Mouse (Mus musculus): ENCODE data around the gene Pigw. TPM values are rescaled to one million over a fixed set of nuclear protein-coding genes. Genes with fewer than 3 reads are reported as not detected.

The Pigw gene
- 3.7 and 3.9 TPM in 2 replicates for polyA plus RNA-seq (2014; fragmentation: Nextera tagmentation; extraction: Ambion mirVana)

DNA sequence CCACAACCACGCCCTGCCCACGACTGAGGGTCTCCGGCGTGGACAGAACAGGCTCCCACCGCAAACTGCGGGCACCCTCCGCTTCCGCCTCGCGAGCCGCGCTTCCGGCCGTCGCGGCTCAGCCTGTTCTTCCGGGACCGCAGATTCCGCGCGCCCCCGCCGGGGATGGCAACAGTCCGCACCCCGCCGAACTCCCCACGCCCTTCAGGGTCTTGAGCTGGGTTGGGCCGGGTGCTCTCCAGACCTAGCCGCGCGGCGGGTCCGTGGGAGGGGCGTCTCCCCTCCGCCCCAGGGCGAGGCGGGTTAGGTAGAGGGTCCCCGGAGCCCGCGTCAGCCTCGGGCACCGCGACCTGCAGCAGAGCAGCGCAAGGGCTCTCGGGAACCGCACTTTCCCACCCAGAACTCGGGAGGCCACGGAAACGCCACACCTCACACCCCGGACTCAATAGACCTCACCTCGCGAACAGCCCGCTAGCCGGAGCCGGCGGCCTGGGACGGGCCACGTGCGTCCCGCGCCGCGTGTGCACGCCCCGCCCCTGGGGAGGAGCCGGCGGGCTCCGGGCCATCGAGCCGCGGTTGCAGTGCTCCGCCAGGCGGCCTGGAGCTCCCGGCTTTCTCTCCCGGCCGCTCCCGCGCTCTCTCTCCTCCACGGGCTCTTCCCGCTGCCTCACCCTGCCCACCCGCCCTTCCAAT, at the start of gene Pigw, which contains the start of gene Myo19:
TSS of gene Pigw (minus strand) at position 514 of the 693 bp plus-strand sequence.
TSS of gene Myo19 (plus strand) at position 377 of the 693 bp plus-strand sequence.
- ATAC-seq (replicated peaks; ENCODE audit: low FRiP score) (peak; percentile 96), DNase-seq (ENCODE audit: low spot score) (peak; percentile 90)
- Histone ChIP-seq H3K4me3 (ENCODE audit: low read depth, low read length) (peak within 1 kb of the TSS; percentile 78), H3K9me3 (ENCODE audit: control insufficient read depth, low read length) (no peaks in the 10 kb centered on the region), H3K4me1 (replicated peaks; ENCODE audit: control insufficient read depth, insufficient read depth, low read length) (peaks cover 10% of the 10 kb centered on the region), H3K36me3 (ENCODE audit: control insufficient read depth, insufficient read depth, low read length) (no peaks in the 10 kb centered on the region; the same call in 1 of the 2 replicates), H3K27me3 (ENCODE audit: control insufficient read depth, insufficient read depth, low read length) (no peaks in the 10 kb centered on the region), H3K4me2 (ENCODE audit: low read depth, low read length, severe bottlenecking) (peak within 1 kb of the TSS; percentile 92), H3K27ac (ENCODE audit: low read depth, low read length) (peak within 1 kb of the TSS; percentile 71), H3K9ac (ENCODE audit: low read length) (peak within 1 kb of the TSS; percentile 67)
- WGBS = under 1% methylated on average over 80 of the region's 81 CpGs

DNA sequence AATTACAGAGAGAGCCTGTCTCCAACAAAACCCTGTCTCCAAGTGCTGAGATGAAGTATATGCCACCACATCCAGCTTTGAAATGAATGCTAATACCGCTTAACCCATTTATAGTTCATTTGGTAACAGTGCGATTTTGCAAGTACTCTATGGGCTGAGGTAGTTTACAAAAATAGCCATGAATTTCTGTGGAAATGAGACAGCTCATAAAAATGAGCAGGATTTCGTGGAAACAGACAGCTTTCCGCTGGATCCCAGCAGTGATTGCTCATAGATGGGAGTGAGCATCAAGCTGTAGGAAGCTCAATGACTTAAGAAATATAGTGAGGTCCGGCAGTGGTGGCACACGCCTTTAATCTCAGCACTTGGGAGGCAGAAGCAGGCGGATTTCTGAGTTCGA, 40.9 kb upstream of the Pigw start:
- Histone ChIP-seq H3K9me3 (ENCODE audit: control insufficient read depth, low read length) (no peaks in the 10 kb centered on the region), H3K9ac (ENCODE audit: low read length) (no peak overlapping the region), H3K36me3 (ENCODE audit: control insufficient read depth, insufficient read depth, low read length) (no peaks in the 10 kb centered on the region), H3K4me3 (ENCODE audit: low read depth, low read length) (no peak overlapping the region), H3K27me3 (ENCODE audit: control insufficient read depth, insufficient read depth, low read length) (no peaks in the 10 kb centered on the region), H3K4me1 (replicated peaks; ENCODE audit: control insufficient read depth, insufficient read depth, low read length) (peaks cover 2% of the 10 kb centered on the region; the same call in 1 of the 2 replicates), H3K4me2 (ENCODE audit: low read depth, low read length, severe bottlenecking) (no peak overlapping the region), H3K27ac (ENCODE audit: low read depth, low read length) (no peak overlapping the region)
- DNase-seq (ENCODE audit: low spot score) = no peak
- WGBS = 92% methylated on average over 8 of the region's 8 CpGs
- ATAC-seq (replicated peaks; ENCODE audit: low FRiP score) = no peak

DNA sequence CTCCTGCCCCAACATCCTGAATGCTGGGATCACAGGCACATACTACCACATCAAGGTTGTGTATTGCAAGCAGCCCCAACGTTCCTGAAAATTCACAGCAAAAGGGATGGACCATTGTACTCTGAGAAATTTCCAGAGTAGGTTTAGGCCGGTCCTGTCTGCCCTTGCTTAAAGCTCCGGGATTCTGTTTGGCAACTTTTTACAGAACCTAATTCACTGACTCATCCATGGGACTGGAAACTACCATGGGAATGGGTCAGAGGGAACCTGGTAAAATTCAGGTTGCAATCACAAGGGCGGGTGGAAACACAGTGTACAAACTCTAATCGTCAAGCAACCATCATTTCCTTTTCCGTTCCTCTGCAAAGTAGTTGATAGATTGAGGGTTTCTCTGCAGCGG, 39.9 kb upstream of the Pigw start:
- H3K36me3 ChIP-seq (ENCODE audit: control insufficient read depth, insufficient read depth, low read length) = no peaks in the 10 kb centered on the region
- WGBS = 80% methylated on average over 7 of the region's 7 CpGs
- H3K4me3 ChIP-seq (ENCODE audit: low read depth, low read length) = no peak overlapping the region
- H3K4me2 ChIP-seq (ENCODE audit: low read depth, low read length, severe bottlenecking) = no peak overlapping the region
- no peaks in the 10 kb centered on the region for H3K27me3 ChIP-seq (ENCODE audit: control insufficient read depth, insufficient read depth, low read length)
- DNase-seq (ENCODE audit: low spot score) (no peak), ATAC-seq (replicated peaks; ENCODE audit: low FRiP score) (no peak)
- H3K27ac ChIP-seq (ENCODE audit: low read depth, low read length) = no peak overlapping the region
- H3K9ac ChIP-seq (ENCODE audit: low read length) = no peak overlapping the region
- H3K9me3 ChIP-seq (ENCODE audit: control insufficient read depth, low read length) = no peaks in the 10 kb centered on the region
- peaks cover 2% of the 10 kb centered on the region; the same call in 1 of the 2 replicates for H3K4me1 ChIP-seq (replicated peaks; ENCODE audit: control insufficient read depth, insufficient read depth, low read length)

DNA sequence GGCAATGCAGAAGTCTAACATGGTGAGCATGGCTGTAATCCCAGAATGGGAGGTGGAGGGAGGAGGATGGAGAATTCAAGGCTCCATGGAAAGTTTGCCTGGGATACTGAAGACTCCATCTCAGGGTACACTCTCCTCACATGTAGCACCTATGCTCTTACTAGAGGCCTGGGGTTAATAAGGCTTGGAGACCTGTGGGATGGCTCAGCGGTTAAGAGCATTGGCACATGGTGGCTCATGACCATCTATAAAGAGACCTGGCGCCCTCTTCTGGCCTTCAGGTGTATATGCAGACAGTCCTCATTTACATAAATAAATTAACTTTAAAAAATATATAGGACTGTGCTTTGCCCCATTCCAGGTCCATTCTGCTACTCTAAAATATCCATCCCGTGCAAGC, 39.2 kb upstream of the Pigw start:
- H3K27me3 ChIP-seq (ENCODE audit: control insufficient read depth, insufficient read depth, low read length) = no peaks in the 10 kb centered on the region
- 40% methylated on average over 3 of the region's 3 CpGs for WGBS
- H3K4me3 ChIP-seq (ENCODE audit: low read depth, low read length) = no peak overlapping the region
- DNase-seq (ENCODE audit: low spot score) (no peak), ATAC-seq (replicated peaks; ENCODE audit: low FRiP score) (no peak)
- no peak overlapping the region for H3K9ac ChIP-seq (ENCODE audit: low read length)
- H3K4me2 ChIP-seq (ENCODE audit: low read depth, low read length, severe bottlenecking) = no peak overlapping the region
- H3K9me3 ChIP-seq (ENCODE audit: control insufficient read depth, low read length) = no peaks in the 10 kb centered on the region
- no peak overlapping the region for H3K27ac ChIP-seq (ENCODE audit: low read depth, low read length)
- H3K4me1 ChIP-seq (replicated peaks; ENCODE audit: control insufficient read depth, insufficient read depth, low read length) = peaks cover 2% of the 10 kb centered on the region; the same call in 1 of the 2 replicates
- H3K36me3 ChIP-seq (ENCODE audit: control insufficient read depth, insufficient read depth, low read length) = no peaks in the 10 kb centered on the region

DNA sequence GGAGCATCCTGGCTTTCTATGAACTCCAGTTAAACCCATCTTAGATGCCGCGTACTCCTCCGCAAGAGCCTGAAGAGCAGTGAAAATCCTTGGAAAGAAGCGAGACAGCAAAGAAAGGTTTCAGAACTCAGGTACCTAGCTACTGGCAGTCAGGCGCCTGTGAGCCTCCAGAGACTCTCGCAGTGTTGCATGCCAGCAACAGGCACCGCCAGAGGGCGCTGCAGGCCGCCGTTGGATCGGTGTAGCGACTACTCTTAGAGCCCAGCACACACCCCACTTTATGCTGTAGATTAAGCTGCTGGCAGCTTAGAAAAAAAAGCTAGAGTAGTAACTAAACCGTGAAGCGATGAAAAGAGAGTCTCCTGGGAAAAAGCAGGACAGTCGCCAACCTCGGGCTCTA, 38.3 kb upstream of the Pigw start:
- peak; percentile 81 for ATAC-seq (replicated peaks; ENCODE audit: low FRiP score)

DNA sequence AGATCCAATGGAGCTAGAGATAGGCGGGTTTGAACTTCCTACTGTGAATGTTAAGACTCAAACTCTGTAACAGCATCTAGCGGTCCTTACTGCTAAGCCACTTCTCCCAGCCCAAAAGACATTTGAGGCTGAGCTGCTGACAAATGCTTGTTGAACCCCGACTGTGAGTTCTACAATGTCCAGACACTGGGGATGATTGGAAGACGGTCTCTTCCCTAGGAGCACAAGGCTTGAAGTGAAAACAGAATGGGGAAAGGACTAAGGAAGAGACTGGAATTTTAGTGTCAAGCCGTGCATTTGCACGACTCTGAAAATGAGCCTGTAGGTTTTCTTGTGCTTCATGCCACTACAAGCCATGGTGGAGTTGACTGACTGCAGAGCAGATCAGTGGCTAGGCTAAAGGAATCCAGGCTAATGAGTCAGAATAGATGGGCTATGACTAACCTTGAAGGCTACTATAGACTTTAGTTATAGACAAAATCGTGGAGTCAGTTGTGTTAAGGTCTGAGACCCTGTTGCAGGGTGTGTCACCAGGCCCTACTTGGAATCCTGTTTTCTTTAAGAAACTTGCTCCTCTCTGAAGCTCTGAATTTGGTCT, 36.7 kb upstream of the Pigw start:
- Histone ChIP-seq H3K9ac (ENCODE audit: low read length) (peak overlapping the region; percentile 81; the same call in 1 of the 2 replicates), H3K9me3 (ENCODE audit: control insufficient read depth, low read length) (no peaks in the 10 kb centered on the region), H3K4me1 (replicated peaks; ENCODE audit: control insufficient read depth, insufficient read depth, low read length) (peaks cover 2% of the 10 kb centered on the region; the same call in 1 of the 2 replicates), H3K27ac (ENCODE audit: low read depth, low read length) (no peak overlapping the region), H3K4me3 (ENCODE audit: low read depth, low read length) (peak overlapping the region; percentile 92), H3K36me3 (ENCODE audit: control insufficient read depth, insufficient read depth, low read length) (no peaks in the 10 kb centered on the region; the same call in 1 of the 2 replicates), H3K4me2 (ENCODE audit: low read depth, low read length, severe bottlenecking) (peak overlapping the region; percentile 69; the same call in 1 of the 2 replicates), H3K27me3 (ENCODE audit: control insufficient read depth, insufficient read depth, low read length) (no peaks in the 10 kb centered on the region)
- 61% methylated on average over 7 of the region's 7 CpGs for WGBS
- DNase-seq (ENCODE audit: low spot score) (no peak), ATAC-seq (replicated peaks; ENCODE audit: low FRiP score) (no peak)

More for the DNA sequence above, 38.3 kb upstream of the Pigw start:
- DNase-seq (ENCODE audit: low spot score) = peak; percentile 95
- H3K27me3 ChIP-seq (ENCODE audit: control insufficient read depth, insufficient read depth, low read length) = no peaks in the 10 kb centered on the region
- no peaks in the 10 kb centered on the region; the same call in 1 of the 2 replicates for H3K36me3 ChIP-seq (ENCODE audit: control insufficient read depth, insufficient read depth, low read length)
- H3K4me1 ChIP-seq (replicated peaks; ENCODE audit: control insufficient read depth, insufficient read depth, low read length) = peaks cover 2% of the 10 kb centered on the region; the same call in 1 of the 2 replicates
- WGBS = 7% methylated on average over 16 of the region's 16 CpGs
- 0 out of 2 replicates have a peak overlapping the region, but pooled peaks have one; percentile 6 for H3K4me3 ChIP-seq (ENCODE audit: low read depth, low read length)
- H3K9me3 ChIP-seq (ENCODE audit: control insufficient read depth, low read length) = no peaks in the 10 kb centered on the region
- no peak overlapping the region for H3K27ac ChIP-seq (ENCODE audit: low read depth, low read length)
- no peak overlapping the region for H3K9ac ChIP-seq (ENCODE audit: low read length)
- H3K4me2 ChIP-seq (ENCODE audit: low read depth, low read length, severe bottlenecking) = peak overlapping the region; percentile 33; the same call in 1 of the 2 replicates

DNA sequence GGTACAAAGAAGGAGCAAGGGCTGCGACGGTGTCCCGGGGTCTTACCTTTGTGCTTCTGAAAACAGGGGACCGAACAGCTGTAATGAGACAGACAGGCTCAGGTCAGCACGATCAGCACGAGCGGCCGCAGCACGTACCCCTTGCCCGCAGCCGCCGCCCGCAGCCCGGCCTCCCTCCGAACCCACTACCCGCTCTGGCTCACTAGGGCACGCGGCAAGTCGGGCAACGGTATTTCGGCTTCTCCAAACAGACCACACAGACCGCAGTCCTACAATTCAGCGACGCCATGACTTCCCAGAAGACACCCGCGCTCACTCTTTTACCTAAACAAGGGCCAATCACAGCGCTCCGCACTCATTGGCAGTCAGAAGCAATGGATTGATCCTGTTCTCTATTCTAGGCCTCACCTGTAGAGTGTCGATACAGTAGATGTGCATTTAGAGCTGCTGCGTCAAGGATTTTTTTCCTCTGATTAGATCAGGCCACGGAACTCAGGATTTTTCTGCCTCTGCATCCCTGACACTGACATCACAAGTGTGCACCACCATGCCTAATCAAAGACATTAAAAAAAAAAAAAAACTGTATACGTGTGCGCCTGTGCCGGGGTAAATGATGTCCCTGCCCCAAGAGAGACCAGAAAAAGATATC, 36.1 kb upstream of the Pigw start, which contains the start of gene Znhit3:
TSS of gene Znhit3 (minus strand) at position 314 of the 650 bp plus-strand sequence.
- Histone ChIP-seq H3K9ac (ENCODE audit: low read length) (peak within 1 kb of the TSS; percentile 81), H3K36me3 (ENCODE audit: control insufficient read depth, insufficient read depth, low read length) (no peaks in the 10 kb centered on the region; the same call in 1 of the 2 replicates), H3K4me1 (replicated peaks; ENCODE audit: control insufficient read depth, insufficient read depth, low read length) (peaks cover 2% of the 10 kb centered on the region; the same call in 1 of the 2 replicates), H3K4me3 (ENCODE audit: low read depth, low read length) (peak within 1 kb of the TSS; percentile 92), H3K9me3 (ENCODE audit: control insufficient read depth, low read length) (no peaks in the 10 kb centered on the region), H3K27ac (ENCODE audit: low read depth, low read length) (no peak within 1 kb of the TSS), H3K4me2 (ENCODE audit: low read depth, low read length, severe bottlenecking) (peak within 1 kb of the TSS; percentile 69), H3K27me3 (ENCODE audit: control insufficient read depth, insufficient read depth, low read length) (no peaks in the 10 kb centered on the region)
- peak; percentile 86 for DNase-seq (ENCODE audit: low spot score)
- WGBS = 3% methylated on average over 33 of the region's 34 CpGs
- peak; percentile 89 for ATAC-seq (replicated peaks; ENCODE audit: low FRiP score)

DNA sequence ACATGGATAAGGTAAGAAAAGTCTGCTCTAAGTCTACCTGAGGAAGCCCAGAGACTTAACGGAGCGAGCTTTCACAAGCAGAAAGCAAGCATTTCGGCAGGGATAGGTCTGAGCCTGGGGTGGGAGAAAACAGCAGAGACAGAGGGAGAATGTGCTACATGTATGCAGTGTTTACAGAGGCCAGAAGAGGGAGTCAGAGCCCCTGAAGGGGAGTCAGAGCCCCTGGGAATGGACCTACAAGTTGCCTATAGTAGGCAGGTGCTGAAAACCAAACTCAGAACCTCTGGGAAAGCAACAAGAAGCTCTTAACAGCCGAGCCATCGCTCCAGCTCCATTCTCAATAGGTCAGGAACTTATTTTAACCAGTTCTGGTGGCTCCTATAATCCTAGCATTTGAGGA, 34.6 kb upstream of the Pigw start:
- Histone ChIP-seq H3K4me1 (replicated peaks; ENCODE audit: control insufficient read depth, insufficient read depth, low read length) (peaks cover 2% of the 10 kb centered on the region; the same call in 1 of the 2 replicates), H3K9me3 (ENCODE audit: control insufficient read depth, low read length) (no peaks in the 10 kb centered on the region), H3K4me2 (ENCODE audit: low read depth, low read length, severe bottlenecking) (no peak overlapping the region), H3K27me3 (ENCODE audit: control insufficient read depth, insufficient read depth, low read length) (no peaks in the 10 kb centered on the region), H3K36me3 (ENCODE audit: control insufficient read depth, insufficient read depth, low read length) (peaks cover 5% of the 10 kb centered on the region), H3K9ac (ENCODE audit: low read length) (no peak overlapping the region), H3K4me3 (ENCODE audit: low read depth, low read length) (no peak overlapping the region), H3K27ac (ENCODE audit: low read depth, low read length) (no peak overlapping the region)
- no peak for DNase-seq (ENCODE audit: low spot score)
- ATAC-seq (replicated peaks; ENCODE audit: low FRiP score) = no peak
- WGBS = 85% methylated on average over 5 of the region's 5 CpGs
